Mouse (Mus musculus): ENCODE results near the gene Vmn1r131.
"Not testable (repeated sequence)": the region's sequence is repeated elsewhere in the genome, so short reads cannot be mapped to it uniquely, and the experiment has no call there.

GRCm38 (mm10) chr7:21511480-21511879, 34.4 kb downstream of the Vmn1r131 start, which contains the start of gene Vmn1r130:
- TF ChIP-seq POLR2A (IDR thresholded peaks at IDR 0.05; ENCODE audit: low read depth, low read length); CTCF (conservative IDR thresholded peaks at IDR 0.05; ENCODE audit: insufficient read depth, insufficient read length, low read depth, low read length): not testable (repeated sequence)
